Mouse (Mus musculus) midbrain, embryonic 11.5 days (tissue): ENCODE measurements around the gene Cyp26c1. TPM values are rescaled to one million over a fixed set of nuclear protein-coding genes. Genes with fewer than 3 reads are reported as not detected.

Experiments
- ATAC-seq: fragments of 200-750 bp; cut with Nextera tagmentation; 2 replicates; pipeline ENCODE4 v1.8.0; 2017; ENCODE audit warnings: moderate TSS enrichment, moderate library complexity; ENCODE audit not compliant: low FRiP score
- DNase-seq: peaks from one replicate; pipeline ENCODE4 v3.0.0; 2015; ENCODE audit warnings: low spot score; ENCODE audit errors: missing footprints
- H3K27ac ChIP-seq: fragments of 300-500 bp; sonication (generic); 2 replicates; pipeline ENCODE4 v1.5.1; 2014; ENCODE audit warnings: low read depth, low read length
- H3K27me3 ChIP-seq: fragments of 300-500 bp; sonication (generic); 2 replicates; pipeline ENCODE4 v1.6.1; 2014; ENCODE audit warnings: mild to moderate bottlenecking, low read length, moderate library complexity, mixed read lengths; ENCODE audit not compliant: control insufficient read depth, insufficient read depth
- H3K36me3 ChIP-seq: fragments of 300-500 bp; sonication (generic); 2 replicates; pipeline ENCODE4 v1.6.1; 2014; ENCODE audit warnings: mild to moderate bottlenecking, low read length, moderate library complexity, mixed read lengths; ENCODE audit not compliant: control insufficient read depth, insufficient read depth
- H3K4me1 ChIP-seq: fragments of 300-500 bp; sonication (generic); 2 replicates; pipeline ENCODE4 v1.6.1; 2014; ENCODE audit warnings: low read length; ENCODE audit not compliant: control insufficient read depth, insufficient read depth
- H3K4me2 ChIP-seq: fragments of 300-500 bp; sonication (generic); 2 replicates; pipeline ENCODE4 v1.6.1; 2014; ENCODE audit warnings: mild to moderate bottlenecking, moderate library complexity
- H3K4me3 ChIP-seq: fragments of 300-500 bp; sonication (generic); 2 replicates; pipeline ENCODE4 v1.5.1; 2014; ENCODE audit warnings: low read depth, low read length
- H3K9ac ChIP-seq: fragments of 300-500 bp; sonication (generic); 2 replicates; pipeline ENCODE4 v1.6.1; 2014; ENCODE audit warnings: low read length
- H3K9me3 ChIP-seq: fragments of 300-500 bp; sonication (generic); 2 replicates; pipeline ENCODE4 v1.6.1; 2016; ENCODE audit warnings: low read length; ENCODE audit not compliant: control insufficient read depth
- WGBS: fragments of 180-500 bp; shearing (Covaris S2); extraction: QIAGEN DNeasy Blood & Tissue Kit; methylation state at CpG from one replicate; pipeline ENCODE4 v1.1.7; 2014; 5-methylcytosine and 5-hydroxymethylcytosine counted together
- polyA plus RNA-seq: library from polyadenylated mRNA; unstranded; fragments of >200 nt; fragmentation: Nextera tagmentation; extraction: Ambion mirVana; gene quantifications from 2 replicates; pipeline ENCODE4 v1.2.1, GENCODE M21; 2014

Gene Cyp26c1
- polyA plus RNA-seq, 1 experiment from 2014 or later, result not detected

- Histone ChIP-seq H3K4me1 (no peaks in the 10 kb centered on the region), H3K36me3 (no peaks in the 10 kb centered on the region), H3K9ac (no peak overlapping the region), H3K4me2 (no peak overlapping the region), H3K4me3 (no peak overlapping the region), H3K27me3 (no peaks in the 10 kb centered on the region), H3K27ac (no peak overlapping the region), H3K9me3 (no peaks in the 10 kb centered on the region)
- no peak for DNase-seq
- 78% methylated on average over 10 of the region's 10 CpGs for WGBS
- ATAC-seq, result no peak
Observed at GRCm38 (mm10) chr19:37714681-37715080, 29.3 kb downstream of the Cyp26c1 start.

GRCm38 (mm10) chr19:37715980-37716379, 30.6 kb downstream of the Cyp26c1 start:
- no peak overlapping the region for H3K9ac ChIP-seq
- H3K36me3 ChIP-seq, result no peaks in the 10 kb centered on the region
- no peak overlapping the region for H3K4me3 ChIP-seq
- 78% methylated on average over 1 of the region's 1 CpGs for WGBS
- no peak overlapping the region for H3K4me2 ChIP-seq
- ATAC-seq (no peak), DNase-seq (no peak)
- H3K9me3 ChIP-seq, result no peaks in the 10 kb centered on the region
- no peaks in the 10 kb centered on the region for H3K27me3 ChIP-seq
- no peak overlapping the region for H3K27ac ChIP-seq
- H3K4me1 ChIP-seq, result no peaks in the 10 kb centered on the region

GRCm38 (mm10) chr19:37716524-37717175, 31.3 kb downstream of the Cyp26c1 start:
- H3K27me3 ChIP-seq, result no peaks in the 10 kb centered on the region
- H3K4me2 ChIP-seq, result no peak overlapping the region
- no peaks in the 10 kb centered on the region for H3K36me3 ChIP-seq
- H3K27ac ChIP-seq, result no peak overlapping the region
- DNase-seq (no peak), ATAC-seq (no peak)
- no peak overlapping the region for H3K4me3 ChIP-seq
- H3K9ac ChIP-seq, result no peak overlapping the region
- no peaks in the 10 kb centered on the region for H3K4me1 ChIP-seq
- 92% methylated on average over 12 of the region's 12 CpGs for WGBS
- no peaks in the 10 kb centered on the region for H3K9me3 ChIP-seq

- Histone ChIP-seq H3K4me1 (no peaks in the 10 kb centered on the region), H3K4me2 (no peak overlapping the region), H3K36me3 (no peaks in the 10 kb centered on the region), H3K9me3 (no peaks in the 10 kb centered on the region), H3K27ac (no peak overlapping the region), H3K4me3 (no peak overlapping the region), H3K27me3 (no peaks in the 10 kb centered on the region), H3K9ac (no peak overlapping the region)
- no peak for DNase-seq
- whole genome bisulfite sequencing, result 40% methylated on average over 1 of the region's 1 CpGs
- no peak for ATAC-seq
Observed at GRCm38 (mm10) chr19:37719166-37719565, 33.8 kb downstream of the Cyp26c1 start.

GRCm38 (mm10) chr19:37724591-37724990, 39.2 kb downstream of the Cyp26c1 start:
- Histone ChIP-seq H3K9ac (no peak overlapping the region), H3K4me2 (no peak overlapping the region), H3K4me1 (no peaks in the 10 kb centered on the region), H3K27me3 (no peaks in the 10 kb centered on the region), H3K27ac (no peak overlapping the region), H3K4me3 (no peak overlapping the region), H3K36me3 (no peaks in the 10 kb centered on the region), H3K9me3 (no peaks in the 10 kb centered on the region)
- DNase-seq (no peak), ATAC-seq (no peak)
- 95% methylated on average over 5 of the region's 5 CpGs for WGBS

- no peak for DNase-seq
- no peak overlapping the region for H3K9ac ChIP-seq
- no peaks in the 10 kb centered on the region for H3K36me3 ChIP-seq
- 94% methylated on average over 7 of the region's 7 CpGs for WGBS
- no peak for ATAC-seq
- H3K4me1 ChIP-seq, result no peaks in the 10 kb centered on the region
- H3K4me3 ChIP-seq, result no peak overlapping the region
- H3K27me3 ChIP-seq, result no peaks in the 10 kb centered on the region
- no peak overlapping the region for H3K27ac ChIP-seq
- H3K4me2 ChIP-seq, result no peak overlapping the region
- H3K9me3 ChIP-seq, result no peaks in the 10 kb centered on the region
Observed at GRCm38 (mm10) chr19:37726585-37726984, 41.2 kb downstream of the Cyp26c1 start.

- H3K4me3 ChIP-seq, result no peak overlapping the region
- no peak for ATAC-seq
- 94% methylated on average over 2 of the region's 2 CpGs for WGBS
- H3K4me1 ChIP-seq, result no peaks in the 10 kb centered on the region
- no peaks in the 10 kb centered on the region for H3K36me3 ChIP-seq
- H3K9me3 ChIP-seq, result no peaks in the 10 kb centered on the region
- H3K27ac ChIP-seq, result no peak overlapping the region
- no peak for DNase-seq
- no peak overlapping the region for H3K4me2 ChIP-seq
- no peaks in the 10 kb centered on the region for H3K27me3 ChIP-seq
- H3K9ac ChIP-seq, result no peak overlapping the region
Observed at GRCm38 (mm10) chr19:37727366-37727765, 42.0 kb downstream of the Cyp26c1 start.

- no peak overlapping the region for H3K4me2 ChIP-seq
- ATAC-seq, result no peak
Observed at GRCm38 (mm10) chr19:37735426-37735825, 50.0 kb downstream of the Cyp26c1 start.

GRCm38 (mm10) chr19:37738575-37738974, 53.2 kb downstream of the Cyp26c1 start:
- DNase-seq (no peak), ATAC-seq (no peak)
- Histone ChIP-seq H3K27me3 (no peaks in the 10 kb centered on the region), H3K36me3 (no peaks in the 10 kb centered on the region), H3K27ac (no peak overlapping the region), H3K4me2 (no peak overlapping the region), H3K4me1 (no peaks in the 10 kb centered on the region), H3K9me3 (no peaks in the 10 kb centered on the region), H3K9ac (no peak overlapping the region), H3K4me3 (no peak overlapping the region)
- 93% methylated on average over 3 of the region's 3 CpGs for WGBS

More at GRCm38 (mm10) chr19:37735426-37735825, 50.0 kb downstream of the Cyp26c1 start:
- Histone ChIP-seq H3K27ac (no peak overlapping the region), H3K27me3 (no peaks in the 10 kb centered on the region), H3K36me3 (no peaks in the 10 kb centered on the region), H3K9me3 (no peaks in the 10 kb centered on the region), H3K4me3 (no peak overlapping the region), H3K4me1 (no peaks in the 10 kb centered on the region), H3K9ac (no peak overlapping the region)
- 92% methylated on average over 8 of the region's 8 CpGs for WGBS
- no peak for DNase-seq
